In the genomic region with DNA sequence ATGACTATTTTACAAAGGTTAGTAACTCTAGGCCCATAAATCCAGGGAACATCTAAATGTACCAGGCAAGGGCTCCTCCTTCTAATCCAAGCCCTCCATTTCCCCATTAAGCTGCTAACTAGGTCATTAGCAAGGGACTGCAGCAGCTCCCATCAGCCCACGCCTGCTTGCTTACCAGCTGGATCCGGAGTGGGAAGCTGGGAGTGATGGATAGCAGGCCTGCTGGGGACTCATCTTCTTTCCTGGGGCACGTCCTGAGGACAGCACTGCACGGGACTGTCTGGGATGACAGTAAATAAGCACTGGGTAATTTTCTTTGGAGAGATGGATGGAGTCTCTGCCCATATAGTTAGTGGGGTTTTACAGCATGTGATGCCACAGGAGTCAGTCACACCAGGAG, we compare ENCODE assay signal across 9 mouse cellular contexts.
DNase-seq lines count a peak whose midpoint lies in the region.
"Had no signal": no experiment of that assay in that cellular context is flagged by ENCODE, and none has a peak within 500 bp of the region (broad histone marks: within the 10 kb centered on the region; RNA-seq: fewer than 3 reads in every experiment).

No protein-coding gene starts in this region.

- intact Hi-C loops in heart, postnatal 14 days (cut with DNase I): no loop called here

- DNase-seq in embryo, embryonic 10 days (ENCODE audit: low spot score): peak; percentile 9
- DNase-seq in embryo, embryonic 10.5 days (ENCODE audit: low spot score): no peak
- DNase-seq in right cerebral cortex, adult 18-20 months: peak; percentile 25
- DNase-seq in right cerebral cortex, postnatal 14 days: no peak
- DNase-seq in layer of hippocampus, postnatal 14 days (ENCODE audit: low spot score in 2 of 2): peak; percentile 20 to 27
- no peak for DNase-seq in gastrocnemius, adult 8-10 months (ENCODE audit: low spot score in 2 of 2)
- DNase-seq in kidney, postnatal 14 days: no peak
- no peak for DNase-seq in heart, postnatal 14 days
- DNase-seq: kidney, adult 18-20 months had no signal

Comparison
In these comparisons a context has a peak if more than half of its experiments do, and no peak if none do; other contexts are left out.
1. DNase-seq: peak in embryo, embryonic 10 days (single experiment), right cerebral cortex, adult 18-20 months (single experiment) and layer of hippocampus, postnatal 14 days (2 of 2); none in embryo, embryonic 10.5 days (single experiment), right cerebral cortex, postnatal 14 days (single experiment), gastrocnemius, adult 8-10 months (0 of 2), kidney, postnatal 14 days (single experiment) and heart, postnatal 14 days (0 of 2).